Mouse (Mus musculus) ES-Bruce4 (cell line): ENCODE measurements around the gene Secisbp2l.

Experiments
- CTCF ChIP-seq: IDR thresholded peaks from one replicate; pipeline ENCODE4 v1.8.1; 2011; ENCODE audit warnings: low read depth, low read length
- EP300 ChIP-seq: IDR thresholded peaks from 2 replicates; pipeline ENCODE4 v1.6.1; 2011; ENCODE audit warnings: low read depth, low read length; ENCODE audit not compliant: insufficient read depth
- POLR2A ChIP-seq: IDR thresholded peaks from one replicate; pipeline ENCODE4 v1.8.1; 2011; ENCODE audit warnings: low read length; ENCODE audit not compliant: insufficient read depth

DNA sequence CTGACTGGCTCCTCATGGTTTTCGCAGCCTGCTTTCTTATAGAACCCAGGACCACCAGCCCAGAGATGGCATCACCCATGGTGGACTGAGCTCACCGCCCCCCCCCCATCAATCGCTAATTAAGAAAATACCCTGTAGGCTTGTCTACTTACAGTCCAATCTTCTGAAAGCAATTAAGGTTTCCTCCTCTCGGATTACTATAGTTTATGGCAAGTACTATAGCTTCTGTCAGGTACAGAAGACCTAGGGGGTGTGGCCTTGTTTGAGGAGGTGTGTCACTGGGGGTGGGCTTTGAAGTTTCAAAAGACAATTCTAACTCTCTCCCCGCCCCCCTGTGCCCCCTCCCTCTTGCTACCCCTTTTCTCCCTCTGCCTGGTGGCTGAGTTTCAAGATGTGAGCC lies 6.6 kb upstream of the Secisbp2l start:
- TF ChIP-seq EP300 (no peak), CTCF (no peak), POLR2A (no peak)
